14 mouse cellular contexts compared by ENCODE assay signal in genomic region chr15:68435961-68436360, GRCm38 (mm10).
DNase-seq lines count a peak whose midpoint lies in the region; ATAC-seq and TF ChIP-seq lines count a peak whose summit lies in the region.
"Had no signal": no experiment of that assay in that cellular context is flagged by ENCODE, and none has a peak within 500 bp of the region (broad histone marks: within the 10 kb centered on the region; RNA-seq: fewer than 3 reads in every experiment).

No protein-coding gene starts in this region.

- no peak for TF ChIP-seq POLR2A in cortical plate, adult 2 months (IDR thresholded peaks at IDR 0.05; ENCODE audit: extremely low read depth, insufficient read depth, low read length)

- H3K4me3 ChIP-seq in cortical plate, adult 2 months (ENCODE audit: insufficient read depth, low read length), result no peak overlapping the region
- H3K4me3 ChIP-seq: erythroblast, embryonic 14.5 days; lung, embryonic 15.5 days; midbrain, embryonic 10.5 days; neural tube, embryonic 13.5 days had no signal

- no peak for DNase-seq in cerebellum, postnatal 4 days (ENCODE audit: low spot score in 2 of 2)
- DNase-seq in left cerebral cortex, adult 18-20 months (ENCODE audit: low spot score in 2 of 2), result peak; percentile 56 to 59
- no peak for DNase-seq in left cerebral cortex, postnatal 4 days
- DNase-seq in right cerebral cortex, adult 2 months (ENCODE audit: low spot score in 2 of 2), result peak; percentile 64 to 68
- DNase-seq in natural killer cell, adult 2 months (ENCODE audit: low spot score in 2 of 2), result no peak
- DNase-seq in neural tube, embryonic 10.5 days (ENCODE audit: extremely low spot score, low spot score), result no peak
- DNase-seq: gastrocnemius, postnatal 36 days; kidney, adult 18-20 months had no signal

- peak overlapping the region; percentile 48; the same call in 1 of the 2 replicates for H3K27ac ChIP-seq in cortical plate, adult 2 months (ENCODE audit: insufficient read depth, low read length)
- H3K27ac ChIP-seq: lung, embryonic 15.5 days; midbrain, embryonic 10.5 days; neural tube, embryonic 13.5 days had no signal

- ATAC-seq in cerebellum, adult (ENCODE audit: insufficient number of reproducible peaks, low FRiP score, low TSS enrichment), result peak; percentile 28; the same call in 1 of the 2 replicates

- H3K4me1 ChIP-seq in cortical plate, adult 2 months (ENCODE audit: control insufficient read depth, insufficient read depth, low read length), result peaks cover 7% of the 10 kb centered on the region; the same call in 1 of the 2 replicates
- H3K4me1 ChIP-seq: lung, embryonic 15.5 days; midbrain, embryonic 10.5 days; neural tube, embryonic 13.5 days had no signal

- intact Hi-C loops in left cerebral cortex, postnatal 4 days (cut with DNase I), result no loop called here

- no peak for TF ChIP-seq CTCF in cortical plate, adult 2 months (IDR thresholded peaks at IDR 0.05; ENCODE audit: extremely low read depth, insufficient read depth, low read length)

Comparison
In these comparisons a context has a peak if more than half of its experiments do, and no peak if none do; other contexts are left out.
1. DNase-seq: peak in left cerebral cortex, adult 18-20 months (2 of 2) and right cerebral cortex, adult 2 months (2 of 2); none in cerebellum, postnatal 4 days (0 of 2), left cerebral cortex, postnatal 4 days (single experiment), natural killer cell, adult 2 months (0 of 2) and neural tube, embryonic 10.5 days (single experiment).